Mouse (Mus musculus): Measurements from ENCODE around the gene Preb.

Gene Preb

GRCm38 (mm10) chr5:30959966-30960501 is at the start of gene Preb:
Gene Preb, minus strand, starts transcription at chr5:30960361.
- DNase-seq (ENCODE audit: inconsistent age in 2 of 2, low spot score in 1 of 2), result peak; percentile 99

- DNase-seq (ENCODE audit: inconsistent age in 2 of 2, low spot score in 1 of 2), result peak; percentile 88 to 96
These were observed 44.0 kb upstream of the Preb start for GRCm38 (mm10) chr5:31004184-31004583.

GRCm38 (mm10) chr5:31001560-31001959 is 41.4 kb upstream of the Preb start:
- no peak for DNase-seq (ENCODE audit: inconsistent age in 2 of 2, low spot score in 1 of 2)

- DNase-seq (ENCODE audit: inconsistent age in 2 of 2, low spot score in 1 of 2), result no peak
These were observed 40.8 kb upstream of the Preb start for GRCm38 (mm10) chr5:31000993-31001392.

- no peak for DNase-seq (ENCODE audit: inconsistent age in 2 of 2, low spot score in 1 of 2)
These were observed 40.0 kb upstream of the Preb start for GRCm38 (mm10) chr5:31000122-31000521.

- no peak for DNase-seq (ENCODE audit: inconsistent age in 2 of 2, low spot score in 1 of 2)
These were observed 39.2 kb upstream of the Preb start for GRCm38 (mm10) chr5:30999324-30999723.

GRCm38 (mm10) chr5:30998306-30998705 is 38.1 kb upstream of the Preb start:
- DNase-seq (ENCODE audit: inconsistent age in 2 of 2, low spot score in 1 of 2), result peak in 1 of 2 experiments; percentile 71

GRCm38 (mm10) chr5:30994910-30995635 is 34.9 kb upstream of the Preb start:
- no peak for DNase-seq (ENCODE audit: inconsistent age in 2 of 2, low spot score in 1 of 2)

GRCm38 (mm10) chr5:30994074-30994473 is 33.9 kb upstream of the Preb start:
- DNase-seq (ENCODE audit: inconsistent age in 2 of 2, low spot score in 1 of 2), result no peak

- DNase-seq (ENCODE audit: inconsistent age in 2 of 2, low spot score in 1 of 2), result no peak
These were observed 33.0 kb upstream of the Preb start for GRCm38 (mm10) chr5:30992980-30993676.

GRCm38 (mm10) chr5:30982357-30982756 is 22.2 kb upstream of the Preb start:
- peak in 1 of 2 experiments; percentile 73 for DNase-seq (ENCODE audit: inconsistent age in 2 of 2, low spot score in 1 of 2)

GRCm38 (mm10) chr5:30974870-30975656 is 14.9 kb upstream of the Preb start:
- DNase-seq (ENCODE audit: inconsistent age in 2 of 2, low spot score in 1 of 2), result peak; percentile 88 to 90

- no peak for DNase-seq (ENCODE audit: inconsistent age in 2 of 2, low spot score in 1 of 2)
These were observed 9.3 kb upstream of the Preb start for GRCm38 (mm10) chr5:30969440-30969839.

GRCm38 (mm10) chr5:30968416-30968815 is 8.3 kb upstream of the Preb start, which contains the start of gene Tcf23:
Gene Tcf23, plus strand, starts transcription at chr5:30968662.
- DNase-seq (ENCODE audit: inconsistent age in 2 of 2, low spot score in 1 of 2), result peak; percentile 30 to 37

GRCm38 (mm10) chr5:30966189-30966588 is 6.0 kb upstream of the Preb start:
- DNase-seq (ENCODE audit: inconsistent age in 2 of 2, low spot score in 1 of 2), result no peak

- no peak for DNase-seq (ENCODE audit: inconsistent age in 2 of 2, low spot score in 1 of 2)
These were observed 3.8 kb upstream of the Preb start for GRCm38 (mm10) chr5:30963916-30964315.

- peak in 1 of 2 experiments; percentile 57 for DNase-seq (ENCODE audit: inconsistent age in 2 of 2, low spot score in 1 of 2)
These were observed 1.7 kb upstream of the Preb start for GRCm38 (mm10) chr5:30961545-30962505.

GRCm38 (mm10) chr5:30960814-30961213 is 653 bp upstream of the Preb start:
- DNase-seq (ENCODE audit: inconsistent age in 2 of 2, low spot score in 1 of 2), result no peak

- DNase-seq (ENCODE audit: inconsistent age in 2 of 2, low spot score in 1 of 2), result peak; percentile 32 to 51
These were observed 835 bp downstream of the Preb start for GRCm38 (mm10) chr5:30959198-30959854.

- no peak for DNase-seq (ENCODE audit: inconsistent age in 2 of 2, low spot score in 1 of 2)
These were observed 2.3 kb downstream of the Preb start for GRCm38 (mm10) chr5:30957891-30958290.
